Mouse (Mus musculus): ENCODE data around the gene Nr2e3. TPM values are rescaled to one million over a fixed set of nuclear protein-coding genes. Genes with fewer than 3 reads are reported as not detected.
A peak's percentile ranks its signal among the peaks of the same experiment; 100 is the strongest.
"Not testable (repeated sequence)": the region's sequence is repeated elsewhere in the genome, so short reads cannot be mapped to it uniquely, and the experiment has no call there.

Nr2e3 gene
- polyA plus RNA-seq, 1 experiment from 2014 or later: not detected

DNA sequence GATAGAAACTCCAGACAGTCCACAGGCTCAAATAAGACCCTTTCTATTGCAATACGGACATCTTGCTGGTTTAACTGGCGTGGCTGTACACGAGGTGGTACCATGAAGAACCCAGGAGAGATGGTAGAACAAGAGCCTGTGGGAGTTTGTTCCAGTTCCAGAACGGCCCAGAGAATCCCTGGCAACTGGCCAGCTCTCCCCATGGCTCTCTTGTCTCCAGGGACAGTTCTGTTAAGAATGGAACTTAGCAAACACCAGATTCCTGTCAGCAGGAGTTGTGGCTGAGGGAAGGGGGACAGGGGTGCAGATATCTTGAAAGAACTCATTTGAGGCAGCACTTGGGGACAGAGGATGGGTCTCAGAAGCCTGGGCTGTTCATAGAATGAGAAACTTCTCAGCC lies 10.8 kb upstream of the Nr2e3 start:
- H3K9me3 ChIP-seq (ENCODE audit: control insufficient read depth, low read depth, low read length): no peaks in the 10 kb centered on the region
- 70% methylated on average over 4 of the region's 4 CpGs for WGBS
- H3K9ac ChIP-seq (replicated peaks; ENCODE audit: low read depth, low read length): no peak overlapping the region
- ATAC-seq (ENCODE audit: insufficient number of reproducible peaks, insufficient read depth, low FRiP score, low read depth): no peak
- H3K36me3 ChIP-seq (ENCODE audit: control insufficient read depth, insufficient read depth, low read length): no peaks in the 10 kb centered on the region
- H3K4me3 ChIP-seq (ENCODE audit: low read depth, low read length): no peak overlapping the region
- no peaks in the 10 kb centered on the region for H3K4me1 ChIP-seq (ENCODE audit: control insufficient read depth, insufficient read depth, low read length)
- no peak overlapping the region for H3K4me2 ChIP-seq (replicated peaks; ENCODE audit: low read depth, low read length)
- no peaks in the 10 kb centered on the region for H3K27me3 ChIP-seq (ENCODE audit: control insufficient read depth, insufficient read depth, low read length)
- H3K27ac ChIP-seq (ENCODE audit: low read length): no peak overlapping the region

DNA sequence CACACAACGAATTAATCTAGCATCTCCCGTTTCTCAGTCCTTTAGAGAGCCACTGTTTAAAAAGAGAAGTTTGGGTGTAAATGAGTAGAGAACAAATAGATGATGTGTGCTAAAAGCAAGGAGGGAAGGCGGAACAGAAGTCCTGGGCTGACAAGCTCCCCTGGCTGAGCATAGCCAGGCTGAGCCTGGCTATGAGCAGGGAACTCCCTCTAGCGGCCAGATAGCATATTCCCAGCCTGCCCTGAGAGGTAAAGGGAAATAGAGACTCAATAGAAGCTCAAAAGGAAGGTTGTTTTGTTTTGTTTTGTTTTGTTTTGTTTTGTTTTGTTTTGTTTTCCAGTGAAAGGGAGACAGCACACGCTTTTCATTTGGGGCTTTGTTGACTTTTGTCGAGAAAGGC lies 8.9 kb upstream of the Nr2e3 start:
- Histone ChIP-seq H3K27ac (ENCODE audit: low read length) (no peak overlapping the region), H3K9ac (replicated peaks; ENCODE audit: low read depth, low read length) (no peak overlapping the region), H3K9me3 (ENCODE audit: control insufficient read depth, low read depth, low read length) (no peaks in the 10 kb centered on the region), H3K4me2 (replicated peaks; ENCODE audit: low read depth, low read length) (no peak overlapping the region), H3K36me3 (ENCODE audit: control insufficient read depth, insufficient read depth, low read length) (no peaks in the 10 kb centered on the region), H3K4me3 (ENCODE audit: low read depth, low read length) (no peak overlapping the region), H3K4me1 (ENCODE audit: control insufficient read depth, insufficient read depth, low read length) (0 out of 2 replicates have a peak, but pooled peaks cover 4% of the 10 kb centered on the region), H3K27me3 (ENCODE audit: control insufficient read depth, insufficient read depth, low read length) (no peaks in the 10 kb centered on the region)
- 23% methylated on average over 6 of the region's 6 CpGs for WGBS
- no peak for ATAC-seq (ENCODE audit: insufficient number of reproducible peaks, insufficient read depth, low FRiP score, low read depth)

DNA sequence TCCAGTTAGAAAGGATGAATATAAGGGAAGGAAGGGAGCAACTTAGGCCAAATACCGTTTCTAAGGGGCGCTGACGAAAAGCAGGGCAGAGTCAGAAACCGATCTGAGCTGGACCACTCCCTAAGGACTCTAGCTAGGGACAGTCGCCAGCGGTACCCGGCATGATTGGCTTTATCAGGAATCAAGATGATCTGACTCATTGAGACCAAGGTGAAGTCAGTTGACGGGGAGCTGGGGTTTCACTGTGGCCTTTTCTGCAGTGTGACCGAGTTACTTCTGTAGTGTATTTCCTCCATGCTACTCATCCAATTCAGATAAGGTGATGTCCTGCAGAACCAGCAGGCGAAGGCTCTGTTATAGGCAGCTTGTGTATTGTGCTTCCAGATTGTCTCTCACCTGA lies 4.6 kb upstream of the Nr2e3 start:
- Histone ChIP-seq H3K4me2 (replicated peaks; ENCODE audit: low read depth, low read length) (no peak overlapping the region), H3K9ac (replicated peaks; ENCODE audit: low read depth, low read length) (no peak overlapping the region), H3K27me3 (ENCODE audit: control insufficient read depth, insufficient read depth, low read length) (no peaks in the 10 kb centered on the region), H3K27ac (ENCODE audit: low read length) (no peak overlapping the region), H3K36me3 (ENCODE audit: control insufficient read depth, insufficient read depth, low read length) (no peaks in the 10 kb centered on the region), H3K4me1 (ENCODE audit: control insufficient read depth, insufficient read depth, low read length) (0 out of 2 replicates have a peak, but pooled peaks cover 4% of the 10 kb centered on the region), H3K9me3 (ENCODE audit: control insufficient read depth, low read depth, low read length) (no peaks in the 10 kb centered on the region), H3K4me3 (ENCODE audit: low read depth, low read length) (no peak overlapping the region)
- ATAC-seq (ENCODE audit: insufficient number of reproducible peaks, insufficient read depth, low FRiP score, low read depth): no peak
- 73% methylated on average over 10 of the region's 10 CpGs for WGBS

DNA sequence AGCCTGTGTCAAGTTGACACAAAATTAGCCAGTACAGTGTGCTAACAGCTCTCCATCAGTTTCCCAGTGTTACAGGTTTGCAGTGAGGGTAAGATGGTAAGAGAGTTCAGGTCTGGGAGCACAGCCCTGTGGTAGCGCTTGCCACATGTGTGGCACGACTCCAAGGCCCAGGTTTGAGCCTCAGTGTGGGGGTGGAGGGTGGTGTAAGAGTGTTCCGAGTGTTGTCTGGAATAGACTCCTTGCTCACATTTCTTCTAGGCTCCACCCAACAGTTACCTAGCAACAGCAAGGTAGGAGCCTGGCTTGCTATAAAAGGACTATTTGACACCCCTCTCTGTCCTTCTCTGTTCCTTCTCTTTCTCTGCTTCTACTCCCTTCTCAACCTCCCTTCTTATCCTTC lies 3.9 kb upstream of the Nr2e3 start:
- Histone ChIP-seq H3K27me3 (ENCODE audit: control insufficient read depth, insufficient read depth, low read length) (no peaks in the 10 kb centered on the region), H3K4me1 (ENCODE audit: control insufficient read depth, insufficient read depth, low read length) (0 out of 2 replicates have a peak, but pooled peaks cover 4% of the 10 kb centered on the region), H3K36me3 (ENCODE audit: control insufficient read depth, insufficient read depth, low read length) (no peaks in the 10 kb centered on the region), H3K9me3 (ENCODE audit: control insufficient read depth, low read depth, low read length) (no peaks in the 10 kb centered on the region), H3K4me3 (ENCODE audit: low read depth, low read length) (no peak overlapping the region), H3K4me2 (replicated peaks; ENCODE audit: low read depth, low read length) (no peak overlapping the region), H3K27ac (ENCODE audit: low read length) (no peak overlapping the region), H3K9ac (replicated peaks; ENCODE audit: low read depth, low read length) (no peak overlapping the region)
- no peak for ATAC-seq (ENCODE audit: insufficient number of reproducible peaks, insufficient read depth, low FRiP score, low read depth)
- 43% methylated on average over 3 of the region's 3 CpGs for WGBS

- H3K4me1 ChIP-seq (ENCODE audit: control insufficient read depth, insufficient read depth, low read length): 0 out of 2 replicates have a peak, but pooled peaks cover 4% of the 10 kb centered on the region
- H3K4me3 ChIP-seq (ENCODE audit: low read depth, low read length): no peak overlapping the region
- no peaks in the 10 kb centered on the region for H3K9me3 ChIP-seq (ENCODE audit: control insufficient read depth, low read depth, low read length)
- no peaks in the 10 kb centered on the region for H3K36me3 ChIP-seq (ENCODE audit: control insufficient read depth, insufficient read depth, low read length)
- H3K9ac ChIP-seq (replicated peaks; ENCODE audit: low read depth, low read length): no peak overlapping the region
- 67% methylated on average over 14 of the region's 14 CpGs for WGBS
- no peak overlapping the region for H3K4me2 ChIP-seq (replicated peaks; ENCODE audit: low read depth, low read length)
- H3K27me3 ChIP-seq (ENCODE audit: control insufficient read depth, insufficient read depth, low read length): no peaks in the 10 kb centered on the region
- H3K27ac ChIP-seq (ENCODE audit: low read length): no peak overlapping the region
- no peak for ATAC-seq (ENCODE audit: insufficient number of reproducible peaks, insufficient read depth, low FRiP score, low read depth)
Observed at GRCm38 (mm10) chr9:59961201-59961955, 919 bp upstream of the Nr2e3 start.

GRCm38 (mm10) chr9:59959276-59959675 lies 1.2 kb downstream of the Nr2e3 start:
- no peak overlapping the region for H3K4me3 ChIP-seq (ENCODE audit: low read depth, low read length)
- H3K36me3 ChIP-seq (ENCODE audit: control insufficient read depth, insufficient read depth, low read length): no peaks in the 10 kb centered on the region
- H3K4me1 ChIP-seq (ENCODE audit: control insufficient read depth, insufficient read depth, low read length): peaks cover 5% of the 10 kb centered on the region; the same call in 1 of the 2 replicates
- no peak overlapping the region for H3K9ac ChIP-seq (replicated peaks; ENCODE audit: low read depth, low read length)
- H3K27ac ChIP-seq (ENCODE audit: low read length): no peak overlapping the region
- H3K4me2 ChIP-seq (replicated peaks; ENCODE audit: low read depth, low read length): no peak overlapping the region
- H3K9me3 ChIP-seq (ENCODE audit: control insufficient read depth, low read depth, low read length): no peaks in the 10 kb centered on the region
- H3K27me3 ChIP-seq (ENCODE audit: control insufficient read depth, insufficient read depth, low read length): no peaks in the 10 kb centered on the region
- WGBS: 2% methylated on average over 8 of the region's 8 CpGs
- peak; percentile 56; the same call in 1 of the 2 replicates for ATAC-seq (ENCODE audit: insufficient number of reproducible peaks, insufficient read depth, low FRiP score, low read depth)

GRCm38 (mm10) chr9:59958115-59958514 lies 2.3 kb downstream of the Nr2e3 start:
- 74% methylated on average over 1 of the region's 1 CpGs for WGBS

GRCm38 (mm10) chr9:59956496-59956895 lies 4.0 kb downstream of the Nr2e3 start:
- 22% methylated on average over 6 of the region's 6 CpGs for WGBS
- peak overlapping the region; percentile 22; the same call in 1 of the 2 replicates for H3K4me2 ChIP-seq (replicated peaks; ENCODE audit: low read depth, low read length)
- H3K9ac ChIP-seq (replicated peaks; ENCODE audit: low read depth, low read length): no peak overlapping the region
- H3K4me3 ChIP-seq (ENCODE audit: low read depth, low read length): no peak overlapping the region
- ATAC-seq (ENCODE audit: insufficient number of reproducible peaks, insufficient read depth, low FRiP score, low read depth): no peak
- peaks cover 5% of the 10 kb centered on the region; the same call in 1 of the 2 replicates for H3K4me1 ChIP-seq (ENCODE audit: control insufficient read depth, insufficient read depth, low read length)
- H3K27me3 ChIP-seq (ENCODE audit: control insufficient read depth, insufficient read depth, low read length): no peaks in the 10 kb centered on the region
- H3K27ac ChIP-seq (ENCODE audit: low read length): no peak overlapping the region
- H3K9me3 ChIP-seq (ENCODE audit: control insufficient read depth, low read depth, low read length): no peaks in the 10 kb centered on the region
- no peaks in the 10 kb centered on the region for H3K36me3 ChIP-seq (ENCODE audit: control insufficient read depth, insufficient read depth, low read length)

More at GRCm38 (mm10) chr9:59958115-59958514, 2.3 kb downstream of the Nr2e3 start:
- not testable (repeated sequence) for H3K27me3 ChIP-seq (ENCODE audit: control insufficient read depth, insufficient read depth, low read length); H3K4me1 ChIP-seq (ENCODE audit: control insufficient read depth, insufficient read depth, low read length); H3K4me2 ChIP-seq (replicated peaks; ENCODE audit: low read depth, low read length); H3K9ac ChIP-seq (replicated peaks; ENCODE audit: low read depth, low read length); H3K9me3 ChIP-seq (ENCODE audit: control insufficient read depth, low read depth, low read length); H3K4me3 ChIP-seq (ENCODE audit: low read depth, low read length); ATAC-seq (ENCODE audit: insufficient number of reproducible peaks, insufficient read depth, low FRiP score, low read depth); H3K27ac ChIP-seq (ENCODE audit: low read length); H3K36me3 ChIP-seq (ENCODE audit: control insufficient read depth, insufficient read depth, low read length)

Data from stomach, embryonic 14.5 days (tissue).